Mouse (Mus musculus) c-Kit-positive CD71-positive TER-119-positive erythroid progenitor cells, embryonic 14.5 days (primary cell): ENCODE data around the gene 6820408C15Rik.

Source experiments
- DNase-seq: peaks from one replicate; pipeline ENCODE4 v3.0.0-alpha.2; 2013; ENCODE audit warnings: low spot score

Gene 6820408C15Rik

GRCm38 (mm10) chr2:152415287-152415686 is at the start of gene 6820408C15Rik:
6820408C15Rik (plus strand) TSS chr2:152415587.
- no peak for DNase-seq

DNA sequence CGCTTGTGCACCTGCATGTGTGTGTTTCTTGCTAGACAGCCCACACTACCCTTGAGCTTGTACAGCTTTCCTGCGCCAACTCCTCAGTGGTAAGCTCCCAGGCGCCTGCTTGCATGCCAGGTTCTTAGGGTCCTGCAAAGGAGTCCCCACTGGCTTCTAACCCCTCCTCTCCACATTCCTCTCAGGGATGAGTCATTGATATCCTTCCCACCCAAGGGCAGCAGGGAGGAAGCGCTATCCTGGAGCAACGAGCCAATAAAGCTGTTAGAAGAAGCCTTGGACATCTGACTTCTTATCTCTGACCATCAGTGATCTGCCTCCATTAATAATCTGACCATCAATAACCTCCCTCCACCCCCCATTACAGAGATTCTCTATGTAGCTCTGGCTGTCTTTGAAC is 47.5 kb upstream of the 6820408C15Rik start:
- DNase-seq: no peak

- DNase-seq: peak; percentile 70
Observed at GRCm38 (mm10) chr2:152368532-152369140, 46.8 kb upstream of the 6820408C15Rik start.

- no peak for DNase-seq
Observed at GRCm38 (mm10) chr2:152372104-152372503, 43.3 kb upstream of the 6820408C15Rik start.

DNA sequence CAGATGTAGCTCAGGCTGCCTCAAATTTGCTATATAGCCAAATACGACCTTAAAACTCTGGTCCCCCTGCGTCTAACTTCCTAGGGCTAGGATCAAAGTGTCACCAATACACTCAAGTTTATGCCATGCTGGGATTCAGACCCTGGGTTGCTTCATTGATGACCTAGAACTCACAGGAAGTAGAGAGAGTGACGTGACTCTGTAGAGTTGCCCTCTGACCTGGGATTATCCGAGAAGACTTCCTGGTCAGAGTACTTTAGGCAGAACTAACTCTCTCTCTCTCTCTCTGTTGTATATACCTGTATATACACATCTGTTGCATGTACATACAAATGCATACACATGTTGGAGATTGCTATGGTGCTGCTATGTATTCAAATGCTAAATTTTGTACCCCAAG is 42.7 kb upstream of the 6820408C15Rik start:
- DNase-seq: no peak

GRCm38 (mm10) chr2:152373547-152373946 is 41.8 kb upstream of the 6820408C15Rik start:
- DNase-seq: no peak

DNA sequence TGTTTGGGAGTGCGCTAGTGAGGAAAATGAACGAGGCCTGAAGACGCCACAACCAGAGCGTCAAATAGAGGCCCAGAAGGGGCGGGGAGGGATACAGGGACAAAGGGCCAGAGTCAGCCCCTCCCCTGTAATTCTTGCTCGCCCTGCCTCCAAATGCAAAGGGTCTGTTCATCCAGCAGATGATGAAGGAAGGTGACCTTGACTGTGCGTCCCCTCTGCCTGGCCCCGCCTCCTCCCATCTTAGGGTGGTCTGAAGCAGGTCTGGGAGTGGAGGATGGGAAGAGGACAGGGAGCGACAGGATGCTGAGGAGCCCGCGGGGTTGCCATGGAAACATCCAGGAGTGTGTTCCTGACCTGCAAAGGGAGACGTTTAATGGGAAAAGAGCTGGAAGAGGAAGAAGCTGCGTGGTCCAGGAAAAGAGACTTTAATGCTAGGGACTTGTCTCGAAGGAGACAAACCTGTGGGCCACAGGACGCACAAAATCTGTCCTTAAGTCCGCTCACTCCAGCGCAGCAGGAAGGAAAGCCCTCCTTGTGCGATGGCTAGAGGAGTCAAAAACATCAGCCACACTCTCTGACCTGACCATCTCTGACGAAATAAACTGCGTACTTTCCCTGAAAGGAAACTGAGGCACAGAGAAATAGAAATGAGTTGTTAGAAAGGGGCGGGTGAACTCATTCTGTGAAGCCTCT is 39.6 kb upstream of the 6820408C15Rik start:
- no peak for DNase-seq

- DNase-seq: no peak
Observed at GRCm38 (mm10) chr2:152376345-152376741, 39.0 kb upstream of the 6820408C15Rik start, which contains the start of gene Nrsn2. Nrsn2 (minus strand) TSS chr2:152376638.

DNA sequence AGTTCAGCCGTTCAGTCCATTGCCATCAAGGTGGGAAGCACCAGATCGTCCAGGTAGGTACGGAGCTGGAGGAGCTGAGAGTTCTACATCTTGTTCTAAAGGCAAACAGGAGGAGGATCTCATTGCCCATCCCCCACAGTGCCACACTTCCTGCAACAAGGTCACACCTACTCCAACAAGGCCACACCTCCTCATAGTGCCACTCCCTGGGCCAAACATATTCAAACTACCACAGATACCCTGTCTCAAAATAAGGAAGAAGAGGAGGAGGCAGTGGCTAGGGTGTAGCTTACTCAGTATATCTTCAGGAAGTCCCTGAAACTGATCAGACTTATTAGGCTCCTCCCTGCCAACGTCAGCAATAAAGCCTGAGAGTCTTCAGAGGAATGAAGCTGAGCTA is 31.2 kb upstream of the 6820408C15Rik start:
- no peak for DNase-seq

- DNase-seq: no peak
Observed at GRCm38 (mm10) chr2:152392786-152393185, 22.6 kb upstream of the 6820408C15Rik start.

DNA sequence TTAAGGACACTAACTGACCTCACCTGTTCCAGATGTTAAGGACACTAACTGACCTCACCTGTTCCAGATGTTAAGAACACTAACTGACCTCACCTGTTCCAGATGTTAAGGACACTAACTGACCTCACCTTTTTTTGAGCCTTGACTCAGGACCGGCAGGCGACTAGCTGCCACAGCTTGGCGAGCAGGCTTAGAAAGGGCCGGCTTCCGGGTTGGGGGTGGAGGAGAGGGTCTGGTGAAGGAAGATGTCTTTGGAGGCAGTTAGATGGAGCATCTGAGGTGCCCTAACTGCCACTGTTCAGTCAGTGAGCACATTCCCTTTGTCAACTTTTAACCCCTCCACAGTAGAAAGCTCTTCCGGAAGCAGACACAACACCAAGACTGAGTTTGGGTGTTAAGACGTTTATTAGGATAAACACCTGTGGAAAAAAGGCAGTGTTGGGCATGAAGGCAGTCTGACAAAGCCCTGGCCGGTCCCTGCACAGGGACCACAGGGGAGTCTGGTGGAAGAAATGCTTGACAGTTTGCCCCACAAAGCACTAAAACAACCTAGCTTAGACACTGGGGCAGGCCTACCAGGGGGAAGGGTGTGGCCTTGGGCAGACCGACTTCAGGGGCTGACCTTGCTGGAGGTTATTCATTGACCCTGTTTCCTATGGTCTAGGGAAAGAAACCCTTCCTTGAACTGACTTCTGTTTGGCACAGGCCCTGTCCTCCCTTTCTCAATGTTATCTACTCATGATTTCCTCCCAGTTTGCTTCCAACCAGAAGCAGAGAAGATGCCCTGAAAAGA is 22.0 kb upstream of the 6820408C15Rik start:
- no peak for DNase-seq

DNA sequence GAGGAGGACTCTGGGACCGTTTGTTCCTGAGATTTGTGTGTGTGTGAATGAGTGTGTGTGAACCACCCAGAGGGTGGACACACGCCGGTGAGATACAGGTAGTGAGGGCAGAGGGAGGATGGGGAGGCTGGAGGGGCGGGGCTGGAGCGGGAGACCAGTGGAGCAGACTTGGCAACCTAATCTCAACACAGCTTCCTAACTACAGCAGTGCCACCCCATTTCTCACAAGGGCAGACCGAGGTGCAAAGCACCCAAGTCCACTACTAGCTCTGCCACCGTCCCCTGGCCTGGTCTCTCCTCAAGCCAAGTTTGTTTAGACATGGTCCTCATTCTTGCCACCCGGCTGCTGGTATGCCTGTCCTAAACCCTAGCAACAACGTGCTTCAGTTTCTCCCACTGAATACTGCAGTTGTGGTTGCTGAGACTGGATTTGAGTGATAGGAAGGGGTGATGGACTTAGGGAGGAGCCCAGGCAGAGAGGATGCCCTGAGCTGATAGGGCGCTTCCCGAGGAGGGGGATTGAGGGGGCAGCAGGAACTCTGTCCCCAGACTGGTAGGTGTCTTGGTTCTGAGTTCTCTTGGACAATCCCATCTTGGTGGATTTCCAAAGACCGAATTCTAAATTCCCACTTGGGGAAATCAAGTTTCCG is 20.0 kb upstream of the 6820408C15Rik start:
- DNase-seq: no peak

- DNase-seq: no peak
Observed at GRCm38 (mm10) chr2:152396110-152397003, 19.0 kb upstream of the 6820408C15Rik start.

DNA sequence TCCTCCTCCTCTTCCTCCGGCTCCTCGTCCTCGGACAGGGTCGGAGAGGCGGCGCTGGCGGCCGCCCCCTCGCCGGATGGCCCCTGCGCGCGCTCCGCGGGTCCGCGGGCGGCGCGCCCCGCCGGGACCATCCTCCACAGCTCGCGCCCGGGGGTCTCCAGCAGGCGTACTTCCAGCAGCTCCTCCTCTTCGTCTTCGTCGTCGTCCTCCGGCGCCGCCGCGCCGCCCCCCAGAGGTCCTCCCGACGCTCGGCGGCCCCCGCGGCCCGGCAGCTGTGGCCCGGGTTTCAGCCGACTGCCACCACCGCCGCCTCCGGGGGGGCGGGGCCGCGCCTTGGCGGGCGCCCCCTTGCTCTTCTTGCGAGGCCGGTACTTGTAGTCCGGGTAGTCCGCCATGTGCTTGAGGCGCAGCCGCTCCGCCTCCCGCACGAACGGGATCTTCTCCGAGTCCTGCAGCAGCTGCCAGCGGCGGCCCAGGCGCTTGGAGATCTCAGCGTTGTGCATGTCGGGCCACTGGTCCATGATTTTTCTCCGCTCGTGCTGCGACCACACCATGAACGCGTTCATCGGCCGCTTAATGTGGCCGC is 18.3 kb upstream of the 6820408C15Rik start:
- no peak for DNase-seq

DNA sequence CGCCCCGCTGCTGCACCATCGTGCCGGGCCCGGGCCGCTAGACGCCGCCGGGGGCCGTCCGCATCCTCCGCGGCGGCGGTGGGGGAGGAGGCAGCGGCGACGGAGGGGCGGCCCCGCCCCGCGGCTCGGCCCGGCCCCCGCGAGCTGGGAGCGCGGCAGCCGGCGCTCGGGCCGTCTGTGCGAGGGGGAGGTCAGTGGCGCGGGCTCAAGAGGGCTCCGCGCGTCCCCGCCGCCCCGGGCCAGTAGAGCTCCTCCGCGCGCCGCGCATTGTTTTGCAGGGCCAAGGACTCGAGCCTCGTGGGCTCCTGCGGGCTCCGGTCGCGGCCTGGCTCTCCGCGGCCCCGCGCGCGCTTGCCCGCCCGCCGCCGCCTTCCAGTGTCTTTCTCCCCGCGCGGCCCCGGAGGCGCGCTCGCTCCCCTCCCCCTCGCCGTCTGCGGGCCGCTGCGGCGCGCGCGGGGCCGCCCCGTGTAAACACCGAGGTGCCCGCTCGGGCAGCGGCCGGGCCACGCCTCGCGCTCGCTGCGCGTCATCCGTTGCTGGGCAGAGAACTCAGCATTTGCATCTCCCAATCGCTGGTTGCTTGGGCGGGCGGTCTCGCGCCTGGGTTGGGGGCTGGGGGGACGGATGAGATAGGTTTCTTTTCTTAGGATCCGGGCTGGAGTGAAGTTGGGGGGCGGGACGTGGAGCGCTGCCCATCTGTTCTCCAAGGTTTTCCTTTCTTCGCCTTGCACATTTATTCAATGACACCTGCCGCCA is 17.5 kb upstream of the 6820408C15Rik start, which contains the start of gene Sox12:
TSS of gene Sox12 (minus strand) at position 384 of the 756 bp plus-strand sequence.
- peak; percentile 86 for DNase-seq

DNA sequence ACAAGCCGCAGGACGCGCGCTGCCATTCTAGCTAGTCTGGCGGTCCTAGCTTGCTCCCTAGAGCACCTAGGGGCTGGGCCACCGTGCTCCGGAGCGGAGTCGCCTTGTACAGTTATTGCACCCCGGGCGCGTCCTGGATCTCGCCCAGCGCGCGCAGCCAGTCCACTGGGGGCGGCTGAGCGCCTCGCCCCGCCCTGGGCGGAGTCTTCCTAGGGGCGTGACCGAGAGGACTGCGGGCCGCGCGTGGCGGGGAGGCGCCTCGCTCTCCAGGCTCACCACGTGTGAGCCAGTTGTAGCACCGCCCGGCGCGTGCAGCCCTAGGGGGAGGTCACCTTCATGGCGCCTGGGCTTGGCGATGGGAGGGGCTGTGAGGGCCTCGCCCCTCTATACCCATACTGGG is 16.7 kb upstream of the 6820408C15Rik start:
- DNase-seq: peak; percentile 89

- DNase-seq: no peak
Observed at GRCm38 (mm10) chr2:152399122-152399542, 16.3 kb upstream of the 6820408C15Rik start.

- peak; percentile 97 for DNase-seq
Observed at GRCm38 (mm10) chr2:152406126-152406525, 9.3 kb upstream of the 6820408C15Rik start.

DNA sequence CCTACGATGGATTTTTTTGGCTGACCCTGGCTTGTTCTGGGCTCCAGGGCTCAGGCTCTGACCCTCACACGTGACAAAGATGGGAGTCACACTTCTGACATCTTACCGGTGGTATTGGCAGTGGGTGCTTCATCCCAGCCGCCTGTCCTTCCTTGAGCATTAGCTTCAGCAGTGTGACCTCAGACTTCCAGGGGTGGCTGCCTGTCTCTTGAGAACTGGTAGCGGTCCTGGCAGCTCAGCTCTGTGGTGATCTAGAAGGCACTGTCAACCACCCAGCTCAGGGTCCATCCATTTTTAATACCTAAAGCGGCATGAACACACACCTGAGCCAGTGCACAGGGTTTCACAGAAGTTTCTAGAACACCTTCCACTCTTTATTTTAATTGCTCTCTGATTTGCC is 5.6 kb upstream of the 6820408C15Rik start:
- DNase-seq: no peak

DNA sequence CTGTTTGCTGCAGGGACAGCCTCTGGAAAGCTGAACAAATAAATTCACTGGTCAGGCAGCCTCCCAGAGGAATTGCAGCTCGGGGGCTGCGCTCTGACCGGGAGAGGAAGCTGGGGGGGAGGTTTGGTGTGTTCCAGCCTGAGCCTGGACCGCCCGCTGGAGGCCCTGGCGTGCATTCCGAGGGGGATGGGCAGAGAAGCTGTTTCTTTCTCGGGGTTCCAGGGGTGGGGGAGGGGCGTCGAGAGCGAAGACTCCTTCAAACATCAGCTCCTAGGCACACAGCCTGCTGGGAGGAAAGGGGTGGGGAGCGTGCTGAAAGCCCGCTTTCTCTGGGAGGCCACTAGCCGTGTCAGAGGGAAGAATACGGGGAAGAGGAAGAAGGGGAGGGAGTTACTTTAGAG is 4.4 kb upstream of the 6820408C15Rik start:
- no peak for DNase-seq
